Mouse (Mus musculus): ENCODE data around the gene Lmtk3. TPM values are rescaled to one million over a fixed set of nuclear protein-coding genes. Genes with fewer than 3 reads are reported as not detected.
A peak's percentile ranks its signal among the peaks of the same experiment; 100 is the strongest.

Gene Lmtk3
- total RNA-seq, 1 experiment from 2014 or later: not detected

GRCm38 (mm10) chr7:45800001-45800400 lies 16.5 kb downstream of the Lmtk3 start:
- no peak for ATAC-seq (ENCODE audit: extremely low read depth, insufficient number of reproducible peaks, low FRiP score, poor library complexity, severe bottlenecking)

GRCm38 (mm10) chr7:45800546-45801204 lies 17.1 kb downstream of the Lmtk3 start:
- ATAC-seq (ENCODE audit: extremely low read depth, insufficient number of reproducible peaks, low FRiP score, poor library complexity, severe bottlenecking): 0 out of 2 replicates have a peak, but pooled peaks have one; percentile 21

DNA sequence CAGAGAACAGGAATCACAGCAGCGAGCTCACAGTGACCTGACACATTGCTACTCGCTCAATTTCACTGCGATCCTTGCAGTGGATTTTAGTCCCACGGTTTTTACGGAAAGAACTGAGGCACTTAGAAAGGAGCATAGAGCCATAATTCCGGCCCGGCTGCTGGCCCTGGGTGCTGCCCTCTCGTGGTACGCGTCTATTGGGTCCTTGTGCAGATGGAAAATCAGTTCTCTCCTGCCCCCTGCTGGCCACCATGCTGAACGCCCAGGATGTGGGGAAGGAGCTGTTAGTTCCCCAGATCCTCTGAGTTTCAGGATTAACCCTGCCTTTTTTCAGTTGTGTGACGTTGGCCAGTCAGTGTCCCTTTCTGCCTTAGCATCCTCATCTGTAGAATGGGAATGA lies 17.8 kb downstream of the Lmtk3 start:
- peak; percentile 81 for ATAC-seq (ENCODE audit: extremely low read depth, insufficient number of reproducible peaks, low FRiP score, poor library complexity, severe bottlenecking)

DNA sequence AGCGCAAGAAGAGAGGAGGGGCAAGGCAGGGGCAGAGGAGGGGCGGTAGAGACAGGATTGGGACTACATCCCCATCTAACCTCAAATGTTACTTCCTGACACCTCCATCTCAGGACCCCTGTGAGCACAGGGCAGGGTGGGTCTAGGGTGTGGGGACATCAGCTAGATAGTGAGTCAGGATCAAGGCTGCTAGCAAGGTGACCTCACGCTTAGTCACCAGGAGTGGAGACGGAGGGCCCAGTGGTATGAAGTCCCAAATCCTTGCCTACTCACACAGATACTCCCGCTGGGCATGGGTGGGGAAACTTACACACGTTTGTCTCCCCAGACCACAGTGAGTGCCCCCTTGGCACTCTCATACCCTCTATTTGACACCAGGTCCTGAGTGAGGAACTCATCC lies 19.0 kb downstream of the Lmtk3 start:
- ATAC-seq (ENCODE audit: extremely low read depth, insufficient number of reproducible peaks, low FRiP score, poor library complexity, severe bottlenecking): no peak

- no peak for ATAC-seq (ENCODE audit: extremely low read depth, insufficient number of reproducible peaks, low FRiP score, poor library complexity, severe bottlenecking)
These were observed 22.4 kb downstream of the Lmtk3 start for GRCm38 (mm10) chr7:45805941-45806340.

GRCm38 (mm10) chr7:45808471-45808870 lies 24.9 kb downstream of the Lmtk3 start:
- no peak for ATAC-seq (ENCODE audit: extremely low read depth, insufficient number of reproducible peaks, low FRiP score, poor library complexity, severe bottlenecking)

DNA sequence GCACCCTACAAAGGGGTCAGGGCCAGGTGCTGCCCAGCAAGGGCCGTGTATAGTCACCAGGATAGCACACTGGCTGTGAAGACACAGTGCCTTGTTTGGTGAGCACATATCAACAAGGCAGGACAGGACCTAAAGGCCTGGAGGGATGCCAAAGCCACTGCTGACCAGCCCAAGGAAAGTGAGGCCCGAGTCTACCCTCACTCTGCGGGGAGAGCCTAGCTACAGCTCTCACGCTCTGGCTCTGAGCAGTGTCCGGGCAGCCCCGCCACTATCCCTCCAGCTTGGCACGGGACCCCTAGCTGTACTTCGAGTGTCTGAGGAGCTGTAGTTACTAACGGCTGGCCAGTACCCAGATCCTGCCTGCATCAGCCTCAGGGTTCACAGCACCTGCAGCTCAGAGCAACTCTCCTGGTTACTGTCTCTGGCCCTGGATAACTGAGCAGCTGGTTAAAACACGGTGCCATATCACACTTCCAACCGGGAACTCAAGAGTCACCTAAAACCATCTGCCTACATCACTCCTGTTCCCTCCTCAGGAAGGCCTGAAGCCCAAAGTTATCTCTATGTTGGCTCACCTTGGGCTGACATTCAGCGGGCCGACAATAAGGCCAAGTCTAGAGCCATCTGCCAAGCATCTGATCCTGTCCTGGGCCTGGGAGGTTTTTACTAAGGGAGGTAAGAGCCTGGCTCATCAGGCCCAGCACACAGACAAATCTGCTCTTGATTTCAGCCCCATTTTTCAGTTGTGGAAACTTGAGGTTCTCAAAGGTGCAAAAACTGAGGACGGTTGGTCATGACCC lies 25.9 kb downstream of the Lmtk3 start:
- ATAC-seq (ENCODE audit: extremely low read depth, insufficient number of reproducible peaks, low FRiP score, poor library complexity, severe bottlenecking): no peak

GRCm38 (mm10) chr7:45812921-45813320 lies 29.4 kb downstream of the Lmtk3 start:
- no peak for ATAC-seq (ENCODE audit: extremely low read depth, insufficient number of reproducible peaks, low FRiP score, poor library complexity, severe bottlenecking)

GRCm38 (mm10) chr7:45813787-45814779 lies 30.5 kb downstream of the Lmtk3 start, which contains the start of gene Cyth2:
Gene Cyth2 (minus strand): TSS chr7:45814581.
- peak; percentile 94 for ATAC-seq (ENCODE audit: extremely low read depth, insufficient number of reproducible peaks, low FRiP score, poor library complexity, severe bottlenecking)

DNA sequence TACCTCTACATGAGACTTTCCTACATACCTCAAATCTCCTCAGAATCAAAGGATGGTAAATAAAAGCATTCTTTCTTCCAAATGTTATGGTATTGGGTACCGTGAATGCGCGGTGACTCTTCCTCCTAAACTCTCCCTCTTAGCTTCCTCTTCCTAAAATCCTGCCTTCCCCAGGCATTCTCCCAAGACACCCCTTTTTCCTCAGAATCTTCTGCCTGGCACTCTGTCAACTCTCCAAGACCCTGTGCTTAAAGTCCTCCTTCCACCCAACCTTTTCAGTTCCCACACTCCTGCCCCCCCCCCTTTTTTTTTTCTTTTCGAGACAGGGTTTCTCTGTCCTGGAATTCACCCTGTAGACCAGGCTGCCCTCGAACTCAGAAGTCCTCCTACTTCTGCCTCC lies 31.3 kb downstream of the Lmtk3 start:
- no peak for ATAC-seq (ENCODE audit: extremely low read depth, insufficient number of reproducible peaks, low FRiP score, poor library complexity, severe bottlenecking)

GRCm38 (mm10) chr7:45815323-45815983 lies 31.9 kb downstream of the Lmtk3 start:
- no peak for ATAC-seq (ENCODE audit: extremely low read depth, insufficient number of reproducible peaks, low FRiP score, poor library complexity, severe bottlenecking)

DNA sequence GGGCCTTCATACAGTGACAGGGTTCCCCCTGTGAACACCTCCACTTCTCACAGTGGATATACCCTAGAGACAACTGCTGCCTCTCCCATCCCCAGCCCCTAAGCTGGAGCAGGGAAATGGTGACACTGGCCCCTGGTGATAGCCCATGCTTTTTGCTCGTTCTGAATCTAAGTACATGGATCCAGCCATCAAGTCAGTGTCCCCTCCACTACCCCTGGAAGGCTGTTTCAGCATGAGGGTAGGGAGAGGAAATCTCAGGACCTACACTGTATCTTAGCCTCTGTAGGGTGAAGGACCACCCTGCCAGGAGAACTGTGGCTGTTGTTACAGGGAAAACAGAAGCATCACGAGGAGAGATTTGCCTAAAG lies 32.4 kb downstream of the Lmtk3 start:
- ATAC-seq (ENCODE audit: extremely low read depth, insufficient number of reproducible peaks, low FRiP score, poor library complexity, severe bottlenecking): no peak

DNA sequence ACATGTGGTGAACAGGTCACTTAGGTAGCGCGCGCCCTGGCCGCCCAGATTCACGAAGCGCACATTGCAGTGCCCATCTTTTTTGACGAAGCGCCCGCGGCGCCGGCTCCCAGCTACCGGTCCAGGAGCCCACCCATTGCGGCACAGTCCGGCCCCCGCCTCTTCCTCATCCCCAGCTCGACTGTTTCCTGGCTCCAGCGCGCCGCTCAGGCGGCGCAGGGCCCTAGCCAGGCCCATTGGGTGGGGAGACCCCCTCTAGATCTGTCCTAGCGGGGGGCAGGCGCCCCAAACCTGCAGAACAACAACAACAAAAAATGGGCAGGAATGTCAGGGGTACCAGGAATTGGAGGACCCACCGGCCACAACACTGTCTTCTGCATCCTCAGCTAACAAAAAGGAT lies 36.3 kb downstream of the Lmtk3 start:
- no peak for ATAC-seq (ENCODE audit: extremely low read depth, insufficient number of reproducible peaks, low FRiP score, poor library complexity, severe bottlenecking)

- ATAC-seq (ENCODE audit: extremely low read depth, insufficient number of reproducible peaks, low FRiP score, poor library complexity, severe bottlenecking): no peak
These were observed 37.4 kb downstream of the Lmtk3 start for GRCm38 (mm10) chr7:45820913-45821312.

- ATAC-seq (ENCODE audit: extremely low read depth, insufficient number of reproducible peaks, low FRiP score, poor library complexity, severe bottlenecking): no peak
These were observed 41.1 kb downstream of the Lmtk3 start, which contains the start of gene Kcnj14 for GRCm38 (mm10) chr7:45824598-45824997. Gene Kcnj14 (minus strand): TSS chr7:45824782.

GRCm38 (mm10) chr7:45826631-45827030 lies 43.1 kb downstream of the Lmtk3 start:
- ATAC-seq (ENCODE audit: extremely low read depth, insufficient number of reproducible peaks, low FRiP score, poor library complexity, severe bottlenecking): no peak

DNA sequence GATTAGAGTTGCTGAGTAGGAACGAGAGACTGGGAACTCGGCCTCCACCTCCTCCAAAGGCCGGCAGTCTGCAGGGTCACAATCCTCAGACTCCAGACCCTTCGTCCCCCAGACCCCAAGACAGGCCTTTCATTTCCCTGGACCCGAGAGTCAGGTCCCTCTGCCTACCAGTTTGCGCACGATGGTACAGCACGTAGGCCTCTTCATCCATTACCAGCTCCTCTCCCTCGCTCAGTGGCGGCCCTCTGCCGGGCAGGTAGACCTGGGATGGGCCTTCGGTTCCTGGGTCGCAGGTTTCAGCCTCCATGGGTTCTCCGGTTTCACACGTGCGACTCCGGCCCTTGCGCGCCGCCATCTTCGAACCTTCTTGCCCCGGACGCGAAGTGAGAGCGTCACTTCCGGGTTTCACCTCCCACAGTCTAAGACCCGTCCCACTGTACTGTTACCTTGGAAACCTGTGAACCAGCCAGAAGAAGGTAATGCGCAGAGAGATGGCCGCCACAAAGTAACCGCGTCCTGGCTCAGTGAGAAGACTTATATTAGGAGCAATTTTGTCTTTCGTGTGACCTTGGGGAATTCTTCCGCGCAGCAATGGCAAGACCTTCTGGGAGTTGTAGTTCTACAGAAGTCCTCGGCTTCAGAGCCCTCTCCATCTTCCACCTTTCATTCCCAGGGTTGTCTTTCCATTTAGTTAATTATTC lies 47.0 kb downstream of the Lmtk3 start, which contains the start of gene Grwd1:
Grwd1 (minus strand) TSS at position 518 of the 701 bp plus-strand sequence.
- ATAC-seq (ENCODE audit: extremely low read depth, insufficient number of reproducible peaks, low FRiP score, poor library complexity, severe bottlenecking): peak; percentile 90

DNA sequence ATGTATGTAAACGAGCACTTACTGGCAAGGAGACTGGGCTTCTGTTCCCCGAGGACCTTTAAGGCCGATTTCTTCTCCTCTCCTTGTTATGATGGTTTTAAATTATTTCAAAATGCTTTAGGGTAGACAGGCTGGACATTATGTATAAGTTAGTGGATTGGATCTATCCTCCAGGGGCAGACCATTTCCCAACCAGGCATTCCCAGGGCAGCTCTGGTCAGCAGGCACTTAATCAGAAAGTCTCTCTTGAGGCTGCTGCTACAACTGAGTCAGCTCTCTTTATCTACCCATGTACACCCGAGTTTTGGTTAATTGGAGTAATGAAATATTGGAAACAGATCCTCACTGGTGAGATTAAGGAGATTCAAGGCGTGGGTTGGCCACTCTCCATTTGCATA lies 47.6 kb downstream of the Lmtk3 start:
- no peak for ATAC-seq (ENCODE audit: extremely low read depth, insufficient number of reproducible peaks, low FRiP score, poor library complexity, severe bottlenecking)
